Comparison of ENCODE assay signal across 7 mouse cellular contexts in genomic region chr10:56106996-56107334, GRCm38 (mm10). TPM values are rescaled to one million over a fixed set of nuclear protein-coding genes. Genes with fewer than 3 reads are reported as not detected.
A peak's percentile ranks its signal among the peaks of the same experiment; 100 is the strongest.
DNase-seq lines count a peak whose midpoint lies in the region; ATAC-seq and TF ChIP-seq lines count a peak whose summit lies in the region.

No protein-coding gene starts in this region.

- TF ChIP-seq EP300 in lung, postnatal 0 days (IDR thresholded peaks at IDR 0.05): no peak

- H3K27ac ChIP-seq in lung, postnatal 0 days (ENCODE audit: low read length): peak overlapping the region; percentile 82
- no peak overlapping the region for H3K27ac ChIP-seq in forebrain, embryonic 15.5 days (replicated peaks)
- H3K27ac ChIP-seq in limb, embryonic 15.5 days: no peak overlapping the region
- H3K27ac ChIP-seq in stomach, embryonic 14.5 days (ENCODE audit: low read length): no peak overlapping the region

- 27% methylated on average over 1 of the region's 1 CpGs for WGBS in lung, postnatal 0 days
- WGBS in forebrain, embryonic 15.5 days: 38% methylated on average over 1 of the region's 1 CpGs
- WGBS in limb, embryonic 15.5 days: 43% methylated on average over 1 of the region's 1 CpGs
- 50% methylated on average over 1 of the region's 1 CpGs for WGBS in stomach, embryonic 14.5 days

- peak overlapping the region; percentile 51 for H3K4me3 ChIP-seq in lung, postnatal 0 days (ENCODE audit: low read depth, low read length)
- 0 out of 2 replicates have a peak overlapping the region, but pooled peaks have one; percentile 8 for H3K4me3 ChIP-seq in forebrain, embryonic 15.5 days
- H3K4me3 ChIP-seq in limb, embryonic 15.5 days: peak overlapping the region; percentile 34
- H3K4me3 ChIP-seq in stomach, embryonic 14.5 days (ENCODE audit: low read depth, low read length): peak overlapping the region; percentile 22

- H3K4me2 ChIP-seq in lung, postnatal 0 days (replicated peaks; ENCODE audit: low read depth, low read length): peak overlapping the region; percentile 60
- peak overlapping the region; percentile 24; the same call in 1 of the 2 replicates for H3K4me2 ChIP-seq in forebrain, embryonic 15.5 days (replicated peaks)
- peak overlapping the region; percentile 40 for H3K4me2 ChIP-seq in limb, embryonic 15.5 days
- H3K4me2 ChIP-seq in stomach, embryonic 14.5 days (replicated peaks; ENCODE audit: low read depth, low read length): peak overlapping the region; percentile 42

- H3K9ac ChIP-seq in lung, postnatal 0 days (replicated peaks; ENCODE audit: low read depth): peak overlapping the region; percentile 77
- H3K9ac ChIP-seq in forebrain, embryonic 15.5 days (replicated peaks): 0 out of 2 replicates have a peak overlapping the region, but pooled peaks have one; percentile 22
- H3K9ac ChIP-seq in limb, embryonic 15.5 days: 0 out of 2 replicates have a peak overlapping the region, but pooled peaks have one; percentile 14
- 0 out of 2 replicates have a peak overlapping the region, but pooled peaks have one; percentile 14 for H3K9ac ChIP-seq in stomach, embryonic 14.5 days (replicated peaks; ENCODE audit: low read depth, low read length)

- no peak for TF ChIP-seq CTCF in lung, postnatal 0 days (IDR thresholded peaks at IDR 0.05)

- peak; percentile 42 for ATAC-seq in lung, postnatal 0 days
- ATAC-seq in forebrain, embryonic 15.5 days (replicated peaks): peak; percentile 43
- ATAC-seq in limb, embryonic 15.5 days (ENCODE audit: insufficient number of reproducible peaks, low FRiP score, low TSS enrichment, low read depth): no peak
- no peak for ATAC-seq in stomach, embryonic 14.5 days (ENCODE audit: insufficient number of reproducible peaks, insufficient read depth, low FRiP score, low read depth)

- no peaks in the 10 kb centered on the region for H3K36me3 ChIP-seq in lung, postnatal 0 days (ENCODE audit: insufficient read depth, low read length)
- no peaks in the 10 kb centered on the region for H3K36me3 ChIP-seq in forebrain, embryonic 15.5 days
- H3K36me3 ChIP-seq in limb, embryonic 15.5 days: no peaks in the 10 kb centered on the region
- no peaks in the 10 kb centered on the region for H3K36me3 ChIP-seq in stomach, embryonic 14.5 days (ENCODE audit: control insufficient read depth, insufficient read depth, low read length)

- H3K9me3 ChIP-seq in lung, postnatal 0 days (ENCODE audit: low read length): no peaks in the 10 kb centered on the region
- H3K9me3 ChIP-seq in forebrain, embryonic 15.5 days: no peaks in the 10 kb centered on the region
- H3K9me3 ChIP-seq in limb, embryonic 15.5 days: no peaks in the 10 kb centered on the region
- no peaks in the 10 kb centered on the region for H3K9me3 ChIP-seq in stomach, embryonic 14.5 days (ENCODE audit: control insufficient read depth, low read depth, low read length)

- no peak for DNase-seq in lung, postnatal 0 days (ENCODE audit: low spot score)
- DNase-seq in lung, postnatal 10 days: no peak
- DNase-seq in embryo, embryonic 9.5 days (ENCODE audit: extremely low spot score): no peak
- no peak for DNase-seq in kidney, postnatal 25 days

- H3K4me1 ChIP-seq in lung, postnatal 0 days (ENCODE audit: insufficient read depth, low read depth, low read length): no peaks in the 10 kb centered on the region
- no peaks in the 10 kb centered on the region for H3K4me1 ChIP-seq in forebrain, embryonic 15.5 days
- H3K4me1 ChIP-seq in limb, embryonic 15.5 days: peaks cover 4% of the 10 kb centered on the region; the same call in 1 of the 2 replicates
- no peaks in the 10 kb centered on the region for H3K4me1 ChIP-seq in stomach, embryonic 14.5 days (ENCODE audit: control insufficient read depth, insufficient read depth, low read length)

- H3K27me3 ChIP-seq in lung, postnatal 0 days (replicated peaks; ENCODE audit: insufficient read depth, low read length): no peaks in the 10 kb centered on the region
- no peaks in the 10 kb centered on the region for H3K27me3 ChIP-seq in forebrain, embryonic 15.5 days
- H3K27me3 ChIP-seq in limb, embryonic 15.5 days: no peaks in the 10 kb centered on the region
- H3K27me3 ChIP-seq in stomach, embryonic 14.5 days (ENCODE audit: control insufficient read depth, insufficient read depth, low read length): no peaks in the 10 kb centered on the region

RNA-seq across cellular contexts. Expression of gene Msl3l2, which starts 0.2 kb away (rescaled TPM):
- 7.2 and 8.1 TPM in 2 replicates for polyA plus RNA-seq in lung, postnatal 0 days (2015; fragmentation: Nextera tagmentation; extraction: Ambion mirVana)
- polyA plus RNA-seq in forebrain, embryonic 15.5 days (2015; fragmentation: Nextera tagmentation; extraction: Ambion mirVana): 10.2 and 13.1 TPM in 2 replicates
- polyA plus RNA-seq in limb, embryonic 15.5 days (2015; fragmentation: Nextera tagmentation; extraction: Ambion mirVana): 5.2 and 5.8 TPM in 2 replicates
- polyA plus RNA-seq in stomach, embryonic 14.5 days (2014; fragmentation: Nextera tagmentation; extraction: Ambion mirVana): 5.1 and 6.2 TPM in 2 replicates

Comparison
In these comparisons a context has a peak if more than half of its experiments do, and no peak if none do; other contexts are left out.
1. ATAC-seq: peak in lung, postnatal 0 days (single experiment) and forebrain, embryonic 15.5 days (single experiment); none in limb, embryonic 15.5 days (single experiment) and stomach, embryonic 14.5 days (single experiment).
2. H3K9ac ChIP-seq: peak in every context shown above with its lines; median percentile 77 in lung, postnatal 0 days; 22 in forebrain, embryonic 15.5 days; 14 in limb, embryonic 15.5 days; 14 in stomach, embryonic 14.5 days.
3. Peak in every context shown above with its lines, with median percentiles within 50 percentile points of each other: H3K4me2 ChIP-seq and H3K4me3 ChIP-seq.